Mouse (Mus musculus): Measurements from ENCODE around the gene Ace2. TPM values are rescaled to one million over a fixed set of nuclear protein-coding genes. Genes with fewer than 3 reads are reported as not detected.

Ace2 gene
- polyA plus RNA-seq, 1 experiment from 2014 or later = 47.7 TPM

DNA sequence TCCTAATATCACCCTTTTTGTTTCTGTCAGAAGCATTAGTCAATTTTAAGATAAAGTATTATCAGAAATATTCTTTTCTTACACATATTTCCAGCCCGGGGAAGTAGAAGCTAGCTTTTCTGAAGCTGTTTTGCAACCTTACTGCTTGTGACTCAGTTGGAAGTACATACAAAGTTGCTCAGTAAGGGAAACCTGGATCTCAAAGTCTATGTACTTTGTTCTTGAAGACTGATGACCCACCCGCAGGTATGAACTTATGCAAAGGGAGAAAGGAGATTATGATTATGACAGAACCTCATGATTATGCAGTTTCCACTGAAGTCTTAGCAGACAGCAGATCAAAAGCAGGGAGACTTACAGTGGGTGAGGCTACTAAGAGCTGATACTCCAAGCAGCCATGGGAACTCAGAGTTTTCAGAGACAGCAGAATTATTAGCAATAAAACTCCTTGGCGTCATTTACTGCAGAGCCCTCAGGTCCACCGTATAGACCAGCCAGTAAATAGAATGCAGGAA lies 3.8 kb upstream of the Ace2 start:
- WGBS = 55% methylated on average over 4 of the region's 4 CpGs
- no peaks in the 10 kb centered on the region for H3K36me3 ChIP-seq (ENCODE audit: control insufficient read depth, insufficient read depth, low read length)
- 0 out of 2 replicates have a peak overlapping the region, but pooled peaks have one; percentile 24 for H3K27ac ChIP-seq (replicated peaks)
- H3K27me3 ChIP-seq (ENCODE audit: control insufficient read depth, insufficient read depth, low read length) = no peaks in the 10 kb centered on the region
- no peak for TF ChIP-seq CTCF (IDR thresholded peaks at IDR 0.05; ENCODE audit: low read depth)
- TF ChIP-seq EP300 (optimal IDR thresholded peaks at IDR 0.05) = no peak
- no peak overlapping the region for H3K4me3 ChIP-seq (ENCODE audit: low read depth, low read length)
- DNase-seq (ENCODE audit: low spot score) (no peak), ATAC-seq (ENCODE audit: low FRiP score, low TSS enrichment) (no peak)
- H3K9me3 ChIP-seq (ENCODE audit: control insufficient read depth, low read length) = no peaks in the 10 kb centered on the region
- no peak overlapping the region for H3K9ac ChIP-seq (ENCODE audit: low read length)
- no peaks in the 10 kb centered on the region for H3K4me1 ChIP-seq (replicated peaks; ENCODE audit: control insufficient read depth, insufficient read depth)
- no peak overlapping the region for H3K4me2 ChIP-seq (replicated peaks; ENCODE audit: low read depth)

DNA sequence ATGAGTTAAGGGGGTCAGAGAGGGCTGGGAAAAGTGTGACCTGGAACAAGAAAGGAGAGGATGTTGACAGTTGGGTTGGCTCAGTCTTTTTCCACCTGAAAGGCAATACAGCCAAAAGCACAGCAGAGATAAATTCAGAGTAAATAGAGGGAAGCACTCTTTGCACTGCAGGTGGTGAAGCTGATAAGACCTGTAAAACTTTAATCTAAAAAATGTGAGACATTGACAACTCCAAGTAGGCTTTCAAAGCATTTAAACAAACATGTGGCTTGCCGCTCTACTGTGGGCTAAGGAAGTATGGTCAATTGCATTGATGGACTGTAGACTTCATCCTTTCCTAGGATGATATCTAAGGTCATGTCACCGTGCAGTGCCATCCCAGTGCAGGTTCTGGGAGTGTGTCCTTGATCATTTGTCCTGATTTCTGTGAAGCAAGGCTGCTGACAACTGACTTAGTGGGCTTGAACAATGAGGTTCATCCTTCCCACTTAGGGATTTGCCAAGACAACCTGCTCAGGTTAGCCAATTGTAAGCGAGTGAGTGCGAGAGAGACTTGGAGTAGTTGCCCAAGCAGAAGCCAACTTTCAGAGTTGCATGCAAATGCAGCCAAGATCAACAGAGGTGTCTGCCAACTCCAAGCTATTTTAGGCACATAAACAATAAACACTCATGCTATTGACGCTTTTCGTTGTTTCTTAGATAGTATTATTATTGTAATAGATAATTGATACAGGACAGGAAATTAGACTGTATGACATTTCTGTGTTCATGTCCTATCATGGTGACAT lies 6.5 kb downstream of the Ace2 start:
- 63% methylated on average over 6 of the region's 6 CpGs for WGBS
- no peak for ATAC-seq (ENCODE audit: low FRiP score, low TSS enrichment)
- Histone ChIP-seq H3K27ac (replicated peaks) (no peak overlapping the region), H3K36me3 (ENCODE audit: control insufficient read depth, insufficient read depth, low read length) (no peaks in the 10 kb centered on the region), H3K9ac (ENCODE audit: low read length) (no peak overlapping the region), H3K4me1 (replicated peaks; ENCODE audit: control insufficient read depth, insufficient read depth) (no peaks in the 10 kb centered on the region), H3K4me3 (ENCODE audit: low read depth, low read length) (no peak overlapping the region), H3K27me3 (ENCODE audit: control insufficient read depth, insufficient read depth, low read length) (no peaks in the 10 kb centered on the region), H3K4me2 (replicated peaks; ENCODE audit: low read depth) (no peak overlapping the region), H3K9me3 (ENCODE audit: control insufficient read depth, low read length) (no peaks in the 10 kb centered on the region)
- DNase-seq (ENCODE audit: low spot score) = no peak
- TF ChIP-seq CTCF (IDR thresholded peaks at IDR 0.05; ENCODE audit: low read depth) (no peak), EP300 (optimal IDR thresholded peaks at IDR 0.05) (no peak)

DNA sequence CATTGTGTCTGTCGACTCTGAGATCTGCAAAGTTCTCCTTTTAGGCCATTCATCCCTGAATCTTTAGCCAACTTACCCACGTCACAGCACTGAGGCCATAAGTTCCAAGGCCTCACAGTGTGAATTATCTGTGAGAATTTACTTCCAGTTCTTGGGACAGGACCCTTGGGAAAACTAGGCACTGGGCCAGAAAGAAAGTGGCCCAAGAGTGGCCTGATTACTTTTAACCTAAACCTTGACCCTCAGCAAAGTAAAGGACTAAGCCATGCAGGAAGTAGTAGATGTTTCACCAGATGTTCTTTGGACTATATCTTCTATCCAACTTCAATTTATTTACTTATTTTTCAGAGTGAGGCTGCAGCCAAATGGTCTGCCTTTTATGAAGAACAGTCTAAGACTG lies 13.6 kb downstream of the Ace2 start:
- H3K4me2 ChIP-seq (replicated peaks; ENCODE audit: low read depth) = no peak overlapping the region
- H3K27me3 ChIP-seq (ENCODE audit: control insufficient read depth, insufficient read depth, low read length) = no peaks in the 10 kb centered on the region
- no peak overlapping the region for H3K9ac ChIP-seq (ENCODE audit: low read length)
- H3K4me3 ChIP-seq (ENCODE audit: low read depth, low read length) = no peak overlapping the region
- H3K4me1 ChIP-seq (replicated peaks; ENCODE audit: control insufficient read depth, insufficient read depth) = no peaks in the 10 kb centered on the region
- no peaks in the 10 kb centered on the region for H3K9me3 ChIP-seq (ENCODE audit: control insufficient read depth, low read length)
- no peaks in the 10 kb centered on the region for H3K36me3 ChIP-seq (ENCODE audit: control insufficient read depth, insufficient read depth, low read length)
- TF ChIP-seq CTCF (IDR thresholded peaks at IDR 0.05; ENCODE audit: low read depth) (no peak), EP300 (optimal IDR thresholded peaks at IDR 0.05) (no peak)
- no peak overlapping the region for H3K27ac ChIP-seq (replicated peaks)
- ATAC-seq (ENCODE audit: low FRiP score, low TSS enrichment) = no peak
- DNase-seq (ENCODE audit: low spot score) = no peak
- WGBS = 66% methylated on average over 2 of the region's 2 CpGs

DNA sequence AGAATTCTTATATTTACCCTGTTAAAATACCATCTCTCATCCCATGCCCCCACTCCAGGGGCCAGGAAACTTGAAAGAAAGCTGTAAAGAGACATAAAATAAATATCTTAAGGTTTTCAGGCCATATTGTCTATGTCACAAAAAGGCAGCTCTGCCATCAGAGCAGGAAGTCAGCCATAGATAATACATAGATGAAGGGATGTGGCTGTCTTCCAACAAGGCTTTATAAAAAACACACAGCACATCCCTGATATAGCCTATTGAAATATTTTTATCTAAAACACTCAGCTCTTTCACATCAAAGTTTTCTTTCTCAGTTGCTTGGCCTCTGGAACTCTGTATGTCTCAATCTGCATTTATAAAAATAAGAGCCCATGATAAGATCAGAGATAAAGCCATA lies 14.5 kb downstream of the Ace2 start:
- DNase-seq (ENCODE audit: low spot score) (no peak), ATAC-seq (ENCODE audit: low FRiP score, low TSS enrichment) (no peak)
- Histone ChIP-seq H3K36me3 (ENCODE audit: control insufficient read depth, insufficient read depth, low read length) (no peaks in the 10 kb centered on the region), H3K4me2 (replicated peaks; ENCODE audit: low read depth) (no peak overlapping the region), H3K27me3 (ENCODE audit: control insufficient read depth, insufficient read depth, low read length) (no peaks in the 10 kb centered on the region), H3K27ac (replicated peaks) (no peak overlapping the region), H3K4me1 (replicated peaks; ENCODE audit: control insufficient read depth, insufficient read depth) (no peaks in the 10 kb centered on the region), H3K9ac (ENCODE audit: low read length) (no peak overlapping the region), H3K9me3 (ENCODE audit: control insufficient read depth, low read length) (no peaks in the 10 kb centered on the region), H3K4me3 (ENCODE audit: low read depth, low read length) (no peak overlapping the region)
- TF ChIP-seq EP300 (optimal IDR thresholded peaks at IDR 0.05) = no peak
- TF ChIP-seq CTCF (IDR thresholded peaks at IDR 0.05; ENCODE audit: low read depth) = no peak

DNA sequence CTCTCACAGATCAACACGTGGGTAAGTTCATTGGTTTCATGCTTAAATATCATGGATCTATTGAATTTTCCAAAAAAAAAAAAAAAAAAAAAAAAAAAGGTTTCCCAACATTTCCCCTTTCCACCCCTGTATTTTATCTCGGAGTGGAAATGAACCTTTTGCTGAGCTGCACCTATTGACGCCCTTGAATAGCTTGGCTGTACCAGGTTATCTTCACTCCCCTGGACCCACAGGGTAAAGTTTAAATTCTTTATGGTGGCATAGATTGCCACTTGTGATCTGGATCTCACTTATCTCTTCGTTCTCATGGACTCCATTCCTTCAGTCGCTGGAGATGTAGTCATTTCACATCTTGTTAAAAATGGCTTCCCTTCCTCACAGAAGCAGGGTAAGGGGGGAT lies 15.5 kb downstream of the Ace2 start:
- no peak overlapping the region for H3K4me2 ChIP-seq (replicated peaks; ENCODE audit: low read depth)
- no peak for TF ChIP-seq EP300 (optimal IDR thresholded peaks at IDR 0.05)
- TF ChIP-seq CTCF (IDR thresholded peaks at IDR 0.05; ENCODE audit: low read depth) = no peak
- no peak overlapping the region for H3K27ac ChIP-seq (replicated peaks)
- WGBS = 75% methylated on average over 5 of the region's 5 CpGs
- H3K4me1 ChIP-seq (replicated peaks; ENCODE audit: control insufficient read depth, insufficient read depth) = no peaks in the 10 kb centered on the region
- DNase-seq (ENCODE audit: low spot score) (no peak), ATAC-seq (ENCODE audit: low FRiP score, low TSS enrichment) (no peak)
- H3K36me3 ChIP-seq (ENCODE audit: control insufficient read depth, insufficient read depth, low read length) = no peaks in the 10 kb centered on the region
- H3K9me3 ChIP-seq (ENCODE audit: control insufficient read depth, low read length) = no peaks in the 10 kb centered on the region
- H3K4me3 ChIP-seq (ENCODE audit: low read depth, low read length) = no peak overlapping the region
- H3K27me3 ChIP-seq (ENCODE audit: control insufficient read depth, insufficient read depth, low read length) = no peaks in the 10 kb centered on the region
- H3K9ac ChIP-seq (ENCODE audit: low read length) = no peak overlapping the region

DNA sequence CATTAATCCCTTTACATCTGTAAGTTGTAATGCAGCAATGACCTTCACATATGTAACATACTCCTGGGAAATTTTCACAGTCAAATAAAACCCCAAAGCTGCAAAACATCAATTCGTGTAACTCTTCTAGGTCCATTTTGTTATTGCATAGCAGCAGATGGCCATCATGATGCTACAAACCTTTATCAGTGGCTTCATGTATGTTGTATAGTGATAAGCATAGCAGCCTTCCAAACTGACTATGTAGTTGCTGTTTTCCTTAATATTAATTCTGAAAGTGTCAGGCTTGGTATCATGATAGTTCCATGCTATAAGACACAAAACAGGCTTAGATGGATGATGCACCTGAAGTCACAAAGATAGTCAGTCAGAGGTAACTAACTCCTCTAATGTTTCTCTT lies 25.5 kb downstream of the Ace2 start:
- ATAC-seq (ENCODE audit: low FRiP score, low TSS enrichment) = no peak
- TF ChIP-seq EP300 (optimal IDR thresholded peaks at IDR 0.05) = no peak
- no peak for DNase-seq (ENCODE audit: low spot score)

More for the DNA sequence above, 25.5 kb downstream of the Ace2 start:
- no peak overlapping the region for H3K4me2 ChIP-seq (replicated peaks; ENCODE audit: low read depth)
- no peaks in the 10 kb centered on the region for H3K4me1 ChIP-seq (replicated peaks; ENCODE audit: control insufficient read depth, insufficient read depth)
- 73% methylated on average over 1 of the region's 1 CpGs for WGBS
- no peak overlapping the region for H3K27ac ChIP-seq (replicated peaks)
- H3K4me3 ChIP-seq (ENCODE audit: low read depth, low read length) = no peak overlapping the region
- no peaks in the 10 kb centered on the region for H3K36me3 ChIP-seq (ENCODE audit: control insufficient read depth, insufficient read depth, low read length)
- H3K9ac ChIP-seq (ENCODE audit: low read length) = no peak overlapping the region
- H3K27me3 ChIP-seq (ENCODE audit: control insufficient read depth, insufficient read depth, low read length) = no peaks in the 10 kb centered on the region
- no peaks in the 10 kb centered on the region for H3K9me3 ChIP-seq (ENCODE audit: control insufficient read depth, low read length)

Data from stomach, postnatal 0 days (tissue).